Mouse (Mus musculus) intestine, embryonic 14.5 days (tissue): Measurements from ENCODE around the gene Akr1b3. TPM values are rescaled to one million over a fixed set of nuclear protein-coding genes. Genes with fewer than 3 reads are reported as not detected.
"Not testable (repeated sequence)": the region's sequence is repeated elsewhere in the genome, so short reads cannot be mapped to it uniquely, and the experiment has no call there.

Experiments
- ATAC-seq: fragments of 200-750 bp; cut with Nextera tagmentation; replicated peaks from 2 replicates; pipeline ENCODE4 v1.8.0; 2017; ENCODE audit warnings: low read depth, moderate number of reproducible peaks, moderate TSS enrichment, moderate library complexity; ENCODE audit not compliant: low FRiP score, low TSS enrichment
- DNase-seq: peaks from one replicate; pipeline ENCODE4 v3.0.0-alpha.2; 2018; ENCODE audit warnings: low spot score
- H3K27ac ChIP-seq: fragments of 300-500 bp; sonication (generic); 2 replicates; pipeline ENCODE4 v1.5.1; 2014; ENCODE audit warnings: low read depth, mild to moderate bottlenecking, control low read depth
- H3K27me3 ChIP-seq: fragments of 300-500 bp; sonication (generic); replicated peaks from 2 replicates; pipeline ENCODE4 v1.6.1; 2014; ENCODE audit warnings: low read length, control low read depth; ENCODE audit not compliant: control insufficient read depth, insufficient read depth
- H3K36me3 ChIP-seq: fragments of 300-500 bp; sonication (generic); 2 replicates; pipeline ENCODE4 v1.6.1; 2014; ENCODE audit warnings: low read length, control low read depth; ENCODE audit not compliant: control insufficient read depth, insufficient read depth
- H3K4me1 ChIP-seq: fragments of 300-500 bp; sonication (generic); replicated peaks from 2 replicates; pipeline ENCODE4 v1.6.1; 2014; ENCODE audit warnings: low read length, control low read depth, mixed read lengths; ENCODE audit not compliant: control insufficient read depth, insufficient read depth
- H3K4me2 ChIP-seq: fragments of 300-500 bp; sonication (generic); 2 replicates; pipeline ENCODE4 v1.6.1; 2014; ENCODE audit warnings: low read length
- H3K4me3 ChIP-seq: fragments of 300-500 bp; sonication (generic); 2 replicates; pipeline ENCODE4 v1.5.1; 2014; ENCODE audit warnings: low read depth, low read length, control low read depth, mixed read lengths
- H3K9ac ChIP-seq: fragments of 300-500 bp; sonication (generic); 2 replicates; pipeline ENCODE4 v1.6.1; 2014; ENCODE audit warnings: mild to moderate bottlenecking, low read length
- H3K9me3 ChIP-seq: fragments of 300-500 bp; sonication (generic); 2 replicates; pipeline ENCODE4 v1.6.1; 2016; ENCODE audit warnings: low read length, control low read depth; ENCODE audit not compliant: control insufficient read depth
- WGBS: fragments of 180-500 bp; shearing (Covaris S2); extraction: QIAGEN DNeasy Blood & Tissue Kit; methylation state at CpG from one replicate; pipeline ENCODE4 v1.1.7; 2014; 5-methylcytosine and 5-hydroxymethylcytosine counted together
- polyA plus RNA-seq: library from polyadenylated mRNA; unstranded; fragments of >200 nt; fragmentation: Nextera tagmentation; extraction: Ambion mirVana; gene quantifications from 2 replicates; pipeline ENCODE4 v1.2.1, GENCODE M21; 2014

The Akr1b3 gene
- polyA plus RNA-seq, 1 experiment from 2014 or later = 160 TPM

DNA sequence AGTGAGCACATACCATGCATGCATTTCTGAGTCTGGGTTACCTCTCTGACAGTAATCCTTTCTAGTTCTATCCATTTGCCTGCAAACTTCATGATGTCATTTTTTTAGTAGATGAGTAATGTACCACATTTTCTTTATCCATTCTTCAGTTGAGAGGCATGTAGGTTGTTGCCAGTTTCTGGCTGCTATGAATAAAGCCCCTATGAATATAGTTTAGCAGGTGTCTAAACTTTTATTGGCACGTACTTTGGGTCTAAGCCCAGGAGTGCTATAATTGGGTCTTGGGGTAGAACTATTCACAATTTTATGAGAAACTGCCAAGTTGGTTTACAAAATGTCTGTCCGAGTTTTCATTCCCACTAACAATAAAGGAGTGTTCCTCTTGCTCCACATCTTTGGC lies 20.5 kb upstream of the Akr1b3 start:
- Histone ChIP-seq H3K36me3 (no peaks in the 10 kb centered on the region), H3K9me3 (no peaks in the 10 kb centered on the region), H3K9ac (no peak overlapping the region), H3K4me3 (no peak overlapping the region), H3K4me2 (no peak overlapping the region), H3K27me3 (no peaks in the 10 kb centered on the region), H3K4me1 (no peaks in the 10 kb centered on the region), H3K27ac (no peak overlapping the region)
- ATAC-seq (no peak), DNase-seq (no peak)
- WGBS = 88% methylated on average over 2 of the region's 2 CpGs

DNA sequence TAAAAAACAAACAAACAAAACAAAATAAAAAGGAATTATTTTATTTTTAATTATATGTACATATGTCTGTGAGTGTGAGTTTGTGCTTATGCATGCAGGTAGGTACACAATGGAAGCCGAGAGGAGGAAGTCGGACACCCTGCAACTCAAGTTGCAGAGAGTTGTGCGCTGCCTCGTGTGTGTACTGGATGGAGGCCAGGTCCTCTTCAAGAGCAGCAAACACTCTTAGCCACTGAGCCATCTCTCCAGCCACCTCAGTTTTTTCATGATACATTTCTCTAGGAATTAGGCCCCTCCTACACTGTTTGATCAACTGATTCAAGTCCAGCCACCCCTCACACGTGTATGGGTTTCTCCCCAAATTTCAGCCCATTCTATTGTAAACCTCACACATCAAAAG lies 17.4 kb upstream of the Akr1b3 start:
- no peaks in the 10 kb centered on the region for H3K27me3 ChIP-seq
- no peak for ATAC-seq
- no peaks in the 10 kb centered on the region for H3K9me3 ChIP-seq
- H3K27ac ChIP-seq = no peak overlapping the region
- H3K4me1 ChIP-seq = no peaks in the 10 kb centered on the region
- 77% methylated on average over 5 of the region's 5 CpGs for WGBS
- no peak overlapping the region for H3K4me2 ChIP-seq
- no peak for DNase-seq
- H3K36me3 ChIP-seq = no peaks in the 10 kb centered on the region
- no peak overlapping the region for H3K9ac ChIP-seq
- no peak overlapping the region for H3K4me3 ChIP-seq

DNA sequence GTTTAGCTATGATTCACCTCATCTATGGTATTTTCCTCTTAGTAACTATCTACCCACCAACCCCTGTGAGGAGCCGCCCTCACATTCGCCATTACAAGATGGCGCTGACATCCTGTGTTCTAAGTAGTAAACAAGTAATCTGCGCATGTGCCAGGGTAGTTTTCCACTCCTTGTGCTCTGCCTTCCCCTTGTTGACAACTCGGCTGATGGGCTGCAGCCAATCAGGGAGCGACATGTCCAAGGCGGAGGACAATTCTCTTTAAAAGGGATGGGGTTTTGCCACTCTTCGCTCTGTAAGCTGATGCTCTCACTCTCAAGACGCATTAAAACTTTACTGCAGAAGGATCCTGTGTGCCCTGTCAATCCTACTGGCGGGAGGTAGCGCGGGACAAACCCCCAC lies 14.5 kb upstream of the Akr1b3 start:
- H3K27ac ChIP-seq, H3K4me2 ChIP-seq, H3K36me3 ChIP-seq, H3K27me3 ChIP-seq, H3K4me3 ChIP-seq, H3K9ac ChIP-seq, DNase-seq, H3K4me1 ChIP-seq, H3K9me3 ChIP-seq, ATAC-seq: not testable (repeated sequence)
- 87% methylated on average over 12 of the region's 12 CpGs for WGBS

DNA sequence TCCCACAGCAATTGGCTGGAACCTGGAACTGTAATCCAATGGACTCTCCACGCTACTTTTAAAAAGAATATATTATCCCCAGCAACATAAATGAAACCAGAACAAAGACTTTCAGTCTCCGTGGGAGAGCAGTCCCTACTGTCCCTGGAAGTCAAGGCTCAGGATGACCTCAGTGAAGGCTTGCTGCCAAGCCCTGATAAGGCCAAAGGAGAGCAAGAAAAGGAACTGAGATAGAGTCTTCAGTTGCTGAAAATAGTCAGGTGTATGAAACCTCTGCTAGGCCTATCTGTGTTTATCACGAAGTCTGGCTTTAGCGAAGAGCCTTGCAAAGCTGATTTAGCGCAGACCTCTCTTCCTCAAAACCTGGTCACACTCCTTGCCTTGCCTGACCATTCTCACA lies 14.1 kb upstream of the Akr1b3 start:
- Histone ChIP-seq H3K4me1 (no peaks in the 10 kb centered on the region), H3K9ac (no peak overlapping the region), H3K4me2 (no peak overlapping the region), H3K27ac (no peak overlapping the region), H3K27me3 (no peaks in the 10 kb centered on the region), H3K4me3 (no peak overlapping the region), H3K36me3 (no peaks in the 10 kb centered on the region), H3K9me3 (no peaks in the 10 kb centered on the region)
- DNase-seq = no peak
- ATAC-seq = no peak
- WGBS = 86% methylated on average over 5 of the region's 5 CpGs

DNA sequence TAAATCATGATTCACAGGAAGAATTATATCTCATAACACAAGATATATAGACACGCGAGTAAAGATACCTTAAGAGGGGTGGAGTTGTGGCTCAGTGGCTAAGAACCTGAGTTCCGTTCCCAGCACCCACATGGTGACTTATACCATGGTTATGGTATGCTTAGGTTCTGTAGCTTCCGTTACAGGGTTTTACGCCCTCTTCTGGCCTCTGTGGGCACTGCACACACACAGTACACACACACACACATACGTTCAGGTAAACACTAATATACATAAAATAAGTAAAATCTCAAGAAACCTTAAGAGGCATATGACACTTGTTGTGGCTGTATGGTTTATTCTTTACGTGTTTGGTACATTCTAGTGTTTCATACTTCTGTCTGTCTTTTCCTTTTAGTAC lies 4.8 kb upstream of the Akr1b3 start:
- ATAC-seq (no peak), DNase-seq (no peak)
- H3K4me1 ChIP-seq = 0 out of 2 replicates have a peak, but pooled peaks cover 3% of the 10 kb centered on the region
- no peak overlapping the region for H3K27ac ChIP-seq
- H3K27me3 ChIP-seq = no peaks in the 10 kb centered on the region
- no peaks in the 10 kb centered on the region for H3K9me3 ChIP-seq
- 93% methylated on average over 7 of the region's 7 CpGs for WGBS
- no peaks in the 10 kb centered on the region for H3K36me3 ChIP-seq
- H3K4me3 ChIP-seq = no peak overlapping the region
- H3K4me2 ChIP-seq = no peak overlapping the region
- H3K9ac ChIP-seq = no peak overlapping the region

DNA sequence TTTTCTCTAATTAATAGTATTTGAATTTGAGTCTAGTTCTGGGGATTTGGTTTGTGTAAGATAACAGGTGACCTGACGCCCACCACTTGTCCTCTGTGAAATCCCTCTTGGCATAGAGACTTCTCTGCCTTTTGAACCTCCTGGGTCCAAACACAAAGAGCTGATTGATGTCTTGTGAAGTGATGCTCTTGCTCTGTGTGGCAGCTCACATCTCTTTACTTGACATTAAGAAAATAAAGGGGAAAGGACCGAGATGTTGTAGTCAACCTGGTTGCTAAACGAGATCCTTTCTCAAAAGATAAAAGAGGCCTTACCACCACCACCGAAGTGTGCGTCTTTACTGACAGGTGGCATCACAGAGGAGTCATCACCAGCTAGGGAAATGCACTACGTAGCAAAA lies 1.4 kb upstream of the Akr1b3 start:
- WGBS = 78% methylated on average over 6 of the region's 6 CpGs
- Histone ChIP-seq H3K36me3 (no peaks in the 10 kb centered on the region), H3K9me3 (no peaks in the 10 kb centered on the region), H3K27ac (no peak overlapping the region), H3K27me3 (no peaks in the 10 kb centered on the region), H3K9ac (no peak overlapping the region), H3K4me3 (no peak overlapping the region), H3K4me1 (peaks cover 25% of the 10 kb centered on the region), H3K4me2 (no peak overlapping the region)
- DNase-seq (no peak), ATAC-seq (no peak)

DNA sequence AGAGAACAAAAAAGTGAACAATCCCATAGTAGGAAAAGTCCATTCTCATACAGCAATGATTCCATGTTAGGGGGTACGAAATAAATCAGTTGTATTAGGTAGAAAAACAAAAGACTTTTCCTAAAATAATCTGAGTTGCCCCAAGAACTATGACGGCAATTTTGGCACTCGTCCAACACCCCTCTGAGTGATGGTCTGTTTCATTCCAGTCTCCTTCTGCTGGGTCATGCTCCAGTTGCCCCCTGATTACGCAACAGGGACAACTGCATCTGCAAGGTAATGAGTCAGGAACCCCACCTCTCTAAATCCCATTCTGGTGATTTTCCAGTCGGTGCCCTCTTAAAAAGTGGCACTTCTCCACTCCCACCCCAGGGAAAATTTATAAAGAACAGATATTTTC lies 894 bp upstream of the Akr1b3 start:
- H3K9me3 ChIP-seq = no peaks in the 10 kb centered on the region
- WGBS = 52% methylated on average over 5 of the region's 5 CpGs
- H3K27ac ChIP-seq = no peak overlapping the region
- H3K4me3 ChIP-seq = peak overlapping the region; percentile 61; the same call in 1 of the 2 replicates
- ATAC-seq = no peak
- no peaks in the 10 kb centered on the region for H3K36me3 ChIP-seq
- H3K4me1 ChIP-seq = peaks cover 25% of the 10 kb centered on the region
- DNase-seq = no peak
- no peak overlapping the region for H3K9ac ChIP-seq
- peak overlapping the region; percentile 89 for H3K4me2 ChIP-seq
- no peaks in the 10 kb centered on the region for H3K27me3 ChIP-seq

DNA sequence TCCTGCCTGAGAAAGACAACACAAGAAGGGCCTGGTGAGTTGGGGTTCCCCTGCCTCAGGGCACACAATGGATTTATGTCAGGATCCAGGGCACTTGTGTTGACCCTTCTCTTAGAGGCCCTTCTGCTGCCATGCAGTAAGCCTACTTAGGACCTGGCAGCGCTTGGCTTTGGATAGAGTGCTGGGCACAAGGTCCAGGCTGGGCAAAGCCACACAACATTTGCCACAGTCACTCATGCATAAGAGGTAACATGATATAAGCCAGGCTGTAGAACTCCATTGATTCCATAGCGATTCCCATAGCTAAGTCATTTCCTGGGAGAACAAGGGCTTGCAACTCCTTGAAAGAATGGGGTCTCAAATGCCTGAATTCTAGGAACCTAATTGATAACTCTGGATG lies 3.4 kb downstream of the Akr1b3 start:
- H3K27me3 ChIP-seq = no peaks in the 10 kb centered on the region
- peaks cover 28% of the 10 kb centered on the region for H3K36me3 ChIP-seq
- 93% methylated on average over 2 of the region's 2 CpGs for WGBS
- DNase-seq (no peak), ATAC-seq (no peak)
- H3K4me1 ChIP-seq = peaks cover 29% of the 10 kb centered on the region
- no peak overlapping the region for H3K9ac ChIP-seq
- H3K4me3 ChIP-seq = no peak overlapping the region
- H3K27ac ChIP-seq = no peak overlapping the region
- no peak overlapping the region for H3K4me2 ChIP-seq
- H3K9me3 ChIP-seq = no peaks in the 10 kb centered on the region

DNA sequence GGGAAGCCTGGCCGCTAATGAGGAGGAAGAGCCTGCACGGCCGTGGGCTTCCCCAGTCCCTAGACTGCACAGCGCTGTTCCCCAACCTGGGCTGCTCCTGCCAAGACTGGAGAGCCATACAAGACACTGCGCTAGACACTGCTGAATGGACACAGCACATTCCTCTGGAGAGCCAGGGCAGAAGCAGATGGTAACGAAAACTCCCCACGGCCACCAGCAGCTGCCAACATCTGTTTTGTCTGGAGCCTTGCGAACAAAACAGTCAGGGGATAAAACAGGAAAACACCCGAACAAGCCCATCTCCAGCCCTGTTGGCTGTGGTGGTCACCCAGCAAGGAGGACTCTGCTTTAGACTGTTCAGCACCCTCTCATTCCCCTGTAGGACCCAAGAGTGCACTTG lies 3.9 kb downstream of the Akr1b3 start:
- no peak overlapping the region for H3K9ac ChIP-seq
- H3K27me3 ChIP-seq = no peaks in the 10 kb centered on the region
- ATAC-seq = no peak
- H3K4me3 ChIP-seq = no peak overlapping the region
- no peak for DNase-seq
- H3K4me2 ChIP-seq = no peak overlapping the region
- peaks cover 33% of the 10 kb centered on the region for H3K36me3 ChIP-seq
- WGBS = 72% methylated on average over 9 of the region's 9 CpGs
- no peak overlapping the region for H3K27ac ChIP-seq
- H3K9me3 ChIP-seq = no peaks in the 10 kb centered on the region
- peaks cover 29% of the 10 kb centered on the region for H3K4me1 ChIP-seq
